ENCODE assay signal across 31 mouse cellular contexts in genomic region chrX:72921391-72921790, GRCm38 (mm10).
"Had no signal": no experiment of that assay in that cellular context is flagged by ENCODE, and none has a peak within 500 bp of the region (broad histone marks: within the 10 kb centered on the region; RNA-seq: fewer than 3 reads in every experiment).

No protein-coding gene starts in this region.

- H3K36me3 ChIP-seq: limb, embryonic 13.5 days; limb, embryonic 15.5 days; liver, embryonic 13.5 days; lung, embryonic 15.5 days; midbrain, embryonic 15.5 days; neural tube, embryonic 12.5 days had no signal

- DNase-seq: left cerebral cortex, postnatal 4 days; liver; liver, embryonic 13.5 days; liver, postnatal 0 days; lung, adult 18-20 months; lung, adult 2 months; lung, embryonic 14.5 days; lung, postnatal 10 days; lung, postnatal 14 days; lung, postnatal 36 days; lung, postnatal 4 days; midbrain, embryonic 14.5 days had no signal

- H3K4me2 ChIP-seq: limb, embryonic 12.5 days; limb, embryonic 13.5 days; limb, embryonic 15.5 days; liver, embryonic 11.5 days; liver, embryonic 12.5 days; liver, embryonic 15.5 days; lung, embryonic 14.5 days; lung, embryonic 15.5 days; midbrain, embryonic 11.5 days; midbrain, embryonic 15.5 days; neural tube, embryonic 12.5 days had no signal

- H3K4me3 ChIP-seq: limb, embryonic 10.5 days; limb, embryonic 12.5 days; limb, embryonic 13.5 days; limb, embryonic 15.5 days; liver, embryonic 12.5 days; liver, embryonic 13.5 days; liver, embryonic 15.5 days; lung, embryonic 15.5 days; megakaryocyte, embryonic 14.5 days; midbrain, embryonic 10.5 days; midbrain, embryonic 12.5 days; midbrain, embryonic 13.5 days; midbrain, embryonic 15.5 days; neural tube, embryonic 12.5 days had no signal

- H3K9me3 ChIP-seq: limb, embryonic 10.5 days; limb, embryonic 12.5 days; limb, embryonic 13.5 days; limb, embryonic 15.5 days; liver, embryonic 12.5 days; liver, embryonic 13.5 days; liver, embryonic 15.5 days; lung, embryonic 15.5 days; megakaryocyte, embryonic 14.5 days; midbrain, embryonic 10.5 days; midbrain, embryonic 12.5 days; midbrain, embryonic 13.5 days; midbrain, embryonic 15.5 days; neural tube, embryonic 12.5 days had no signal

- H3K27me3 ChIP-seq: limb, embryonic 15.5 days; liver, embryonic 12.5 days; liver, embryonic 13.5 days; liver, embryonic 15.5 days; lung, embryonic 15.5 days; midbrain, embryonic 12.5 days; midbrain, embryonic 13.5 days; midbrain, embryonic 15.5 days; neural tube, embryonic 12.5 days had no signal

- ATAC-seq: liver, embryonic 12.5 days; liver, postnatal 0 days; lung, postnatal 0 days; midbrain, embryonic 13.5 days; midbrain, embryonic 15.5 days; midbrain, embryonic 16.5 days had no signal

- H3K4me1 ChIP-seq: limb, embryonic 10.5 days; neural tube, embryonic 12.5 days had no signal

- H3K9ac ChIP-seq: limb, embryonic 12.5 days; limb, embryonic 13.5 days; limb, embryonic 15.5 days; liver, embryonic 12.5 days; liver, embryonic 13.5 days; liver, embryonic 14.5 days; liver, embryonic 15.5 days; liver, postnatal 0 days; lung, embryonic 14.5 days; lung, embryonic 15.5 days; midbrain, embryonic 12.5 days; midbrain, embryonic 13.5 days; midbrain, embryonic 15.5 days; neural tube, embryonic 12.5 days had no signal

- H3K27ac ChIP-seq: limb, embryonic 10.5 days; limb, embryonic 12.5 days; limb, embryonic 13.5 days; limb, embryonic 15.5 days; liver, embryonic 12.5 days; liver, embryonic 13.5 days; liver, embryonic 14.5 days; liver, embryonic 15.5 days; lung, embryonic 15.5 days; macrophage; midbrain, embryonic 10.5 days; midbrain, embryonic 12.5 days; midbrain, embryonic 13.5 days; midbrain, embryonic 15.5 days; neural tube, embryonic 12.5 days had no signal
